Mouse (Mus musculus) neural tube, embryonic 11.5 days (tissue): ENCODE results near the gene Ptgis. TPM values are rescaled to one million over a fixed set of nuclear protein-coding genes. Genes with fewer than 3 reads are reported as not detected.
A peak's percentile ranks its signal among the peaks of the same experiment; 100 is the strongest.

ENCODE experiments used
- ATAC-seq: fragments of 200-750 bp; cut with Nextera tagmentation; 2 replicates; pipeline ENCODE4 v1.8.0; 2017; ENCODE audit warnings: moderate number of reproducible peaks, mild to moderate bottlenecking, moderate TSS enrichment, moderate library complexity; ENCODE audit not compliant: insufficient read depth, low FRiP score, low TSS enrichment
- DNase-seq: peaks from one replicate; pipeline ENCODE4 v3.0.0-alpha.2; 2015; ENCODE audit warnings: low spot score
- H3K27ac ChIP-seq: fragments of 300-500 bp; sonication (generic); 2 replicates; pipeline ENCODE4 v1.5.1; 2014; ENCODE audit warnings: low read depth, mild to moderate bottlenecking, low read length
- H3K27me3 ChIP-seq: fragments of 300-500 bp; sonication (generic); 2 replicates; pipeline ENCODE4 v1.6.1; 2014; ENCODE audit warnings: mild to moderate bottlenecking, low read length, mixed read lengths; ENCODE audit not compliant: control insufficient read depth, insufficient read depth
- H3K36me3 ChIP-seq: fragments of 300-500 bp; sonication (generic); 2 replicates; pipeline ENCODE4 v1.6.1; 2014; ENCODE audit warnings: mild to moderate bottlenecking, low read length, moderate library complexity, mixed read lengths; ENCODE audit not compliant: control insufficient read depth, insufficient read depth
- H3K4me1 ChIP-seq: fragments of 300-500 bp; sonication (generic); 2 replicates; pipeline ENCODE4 v1.6.1; 2014; ENCODE audit warnings: low read length, mixed read lengths; ENCODE audit not compliant: control insufficient read depth, insufficient read depth
- H3K4me2 ChIP-seq: fragments of 300-500 bp; sonication (generic); 2 replicates; pipeline ENCODE4 v1.6.1; 2014; ENCODE audit warnings: low read depth, mild to moderate bottlenecking, moderate library complexity
- H3K4me3 ChIP-seq: fragments of 300-500 bp; sonication (generic); 2 replicates; pipeline ENCODE4 v1.5.1; 2014; ENCODE audit warnings: low read depth, low read length
- H3K9ac ChIP-seq: fragments of 300-500 bp; sonication (generic); 2 replicates; pipeline ENCODE4 v1.6.1; 2014; ENCODE audit warnings: mild to moderate bottlenecking, low read length
- H3K9me3 ChIP-seq: fragments of 300-500 bp; sonication (generic); 2 replicates; pipeline ENCODE4 v1.6.1; 2016; ENCODE audit warnings: low read length; ENCODE audit not compliant: control insufficient read depth
- WGBS: fragments of 180-500 bp; shearing (Covaris S2); extraction: QIAGEN DNeasy Blood & Tissue Kit; methylation state at CpG from one replicate; pipeline ENCODE4 v1.1.7; 2014; 5-methylcytosine and 5-hydroxymethylcytosine counted together
- polyA plus RNA-seq: library from polyadenylated mRNA; unstranded; fragments of >200 nt; fragmentation: Nextera tagmentation; extraction: Ambion mirVana; gene quantifications from 2 replicates; pipeline ENCODE4 v1.2.1, GENCODE M21; 2014

Ptgis gene
- polyA plus RNA-seq, 1 experiment from 2014 or later = 10.6 TPM

- H3K9ac ChIP-seq = no peak overlapping the region; the same call in 1 of the 2 replicates
- H3K27me3 ChIP-seq = no peaks in the 10 kb centered on the region
- ATAC-seq = no peak
- H3K36me3 ChIP-seq = no peaks in the 10 kb centered on the region
- no peaks in the 10 kb centered on the region for H3K9me3 ChIP-seq
- peaks cover 3% of the 10 kb centered on the region; the same call in 1 of the 2 replicates for H3K4me1 ChIP-seq
- DNase-seq = peak; percentile 31
- H3K4me2 ChIP-seq = no peak overlapping the region
- no peak overlapping the region for H3K4me3 ChIP-seq
- WGBS = 50% methylated on average over 14 of the region's 14 CpGs
- H3K27ac ChIP-seq = no peak overlapping the region
These were observed 8.0 kb downstream of the Ptgis start for GRCm38 (mm10) chr2:167232132-167233008.

DNA sequence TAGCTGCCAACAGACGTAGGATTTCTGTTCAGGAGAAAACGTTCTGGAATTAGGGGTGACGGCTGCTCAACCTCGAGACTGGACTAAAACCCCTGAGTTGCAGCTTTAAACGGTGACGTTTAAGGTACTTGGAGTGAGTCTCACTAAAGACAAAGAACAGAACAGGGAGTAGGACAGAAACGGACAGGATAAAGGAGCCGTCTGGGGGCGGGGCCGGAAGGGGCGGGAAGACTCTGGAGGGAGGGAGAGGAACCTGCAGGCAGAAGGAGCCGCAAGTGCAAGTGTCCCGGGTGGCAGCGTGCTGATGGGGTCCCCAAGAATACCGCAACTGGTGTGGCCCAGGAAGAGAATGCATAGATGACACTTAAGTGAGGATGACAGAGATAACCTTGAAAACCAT is 9.8 kb downstream of the Ptgis start:
- Histone ChIP-seq H3K4me3 (no peak overlapping the region), H3K36me3 (no peaks in the 10 kb centered on the region), H3K27me3 (no peaks in the 10 kb centered on the region), H3K4me1 (peaks cover 3% of the 10 kb centered on the region; the same call in 1 of the 2 replicates), H3K4me2 (peak overlapping the region; percentile 21), H3K27ac (no peak overlapping the region), H3K9me3 (no peaks in the 10 kb centered on the region), H3K9ac (peak overlapping the region; percentile 2; the same call in 1 of the 2 replicates)
- WGBS = 15% methylated on average over 15 of the region's 15 CpGs
- ATAC-seq = no peak
- DNase-seq = peak; percentile 57

DNA sequence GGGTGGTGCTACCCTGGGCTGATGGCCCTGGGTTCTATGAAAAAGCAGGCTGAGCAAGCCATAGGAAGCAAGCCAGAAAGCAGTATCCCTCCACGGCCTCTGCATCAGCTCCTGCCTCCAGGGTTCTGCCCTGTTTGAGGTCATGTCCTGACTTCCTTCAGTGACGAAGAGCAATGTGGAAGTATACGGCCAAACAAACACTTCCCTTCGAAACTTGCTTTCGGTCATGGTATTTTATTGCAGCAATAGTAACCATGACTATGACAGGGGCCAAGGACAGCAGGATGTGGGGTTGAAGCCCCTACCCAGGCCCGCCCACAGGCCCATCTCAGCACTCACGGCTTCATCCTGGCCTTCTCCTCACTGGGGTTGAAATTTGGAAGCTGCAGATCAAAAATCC is 15.5 kb downstream of the Ptgis start:
- no peaks in the 10 kb centered on the region for H3K36me3 ChIP-seq
- ATAC-seq = no peak
- no peak for DNase-seq
- H3K9me3 ChIP-seq = no peaks in the 10 kb centered on the region
- no peak overlapping the region for H3K27ac ChIP-seq
- H3K9ac ChIP-seq = no peak overlapping the region
- WGBS = 87% methylated on average over 7 of the region's 7 CpGs
- no peak overlapping the region for H3K4me3 ChIP-seq
- no peaks in the 10 kb centered on the region for H3K27me3 ChIP-seq
- H3K4me1 ChIP-seq = no peaks in the 10 kb centered on the region
- no peak overlapping the region for H3K4me2 ChIP-seq

GRCm38 (mm10) chr2:167224194-167224593 is 16.2 kb downstream of the Ptgis start:
- no peak for ATAC-seq
- Histone ChIP-seq H3K4me2 (no peak overlapping the region), H3K9ac (no peak overlapping the region), H3K27me3 (no peaks in the 10 kb centered on the region), H3K36me3 (no peaks in the 10 kb centered on the region), H3K9me3 (no peaks in the 10 kb centered on the region), H3K27ac (no peak overlapping the region), H3K4me1 (no peaks in the 10 kb centered on the region), H3K4me3 (no peak overlapping the region)
- DNase-seq = no peak
- 87% methylated on average over 6 of the region's 6 CpGs for WGBS

GRCm38 (mm10) chr2:167222152-167222551 is 18.3 kb downstream of the Ptgis start:
- no peak overlapping the region for H3K9ac ChIP-seq
- DNase-seq (peak; percentile 78), ATAC-seq (no peak)
- WGBS = 29% methylated on average over 7 of the region's 7 CpGs
- no peak overlapping the region for H3K4me3 ChIP-seq
- no peaks in the 10 kb centered on the region for H3K9me3 ChIP-seq
- H3K36me3 ChIP-seq = no peaks in the 10 kb centered on the region
- no peak overlapping the region for H3K27ac ChIP-seq
- no peaks in the 10 kb centered on the region for H3K4me1 ChIP-seq
- H3K4me2 ChIP-seq = no peak overlapping the region
- H3K27me3 ChIP-seq = no peaks in the 10 kb centered on the region

GRCm38 (mm10) chr2:167221159-167221845 is 19.1 kb downstream of the Ptgis start:
- Histone ChIP-seq H3K4me1 (no peaks in the 10 kb centered on the region), H3K4me2 (no peak overlapping the region), H3K9me3 (no peaks in the 10 kb centered on the region), H3K27me3 (no peaks in the 10 kb centered on the region), H3K36me3 (no peaks in the 10 kb centered on the region), H3K27ac (no peak overlapping the region), H3K9ac (no peak overlapping the region), H3K4me3 (no peak overlapping the region)
- no peak for ATAC-seq
- 88% methylated on average over 13 of the region's 13 CpGs for WGBS
- DNase-seq = no peak

DNA sequence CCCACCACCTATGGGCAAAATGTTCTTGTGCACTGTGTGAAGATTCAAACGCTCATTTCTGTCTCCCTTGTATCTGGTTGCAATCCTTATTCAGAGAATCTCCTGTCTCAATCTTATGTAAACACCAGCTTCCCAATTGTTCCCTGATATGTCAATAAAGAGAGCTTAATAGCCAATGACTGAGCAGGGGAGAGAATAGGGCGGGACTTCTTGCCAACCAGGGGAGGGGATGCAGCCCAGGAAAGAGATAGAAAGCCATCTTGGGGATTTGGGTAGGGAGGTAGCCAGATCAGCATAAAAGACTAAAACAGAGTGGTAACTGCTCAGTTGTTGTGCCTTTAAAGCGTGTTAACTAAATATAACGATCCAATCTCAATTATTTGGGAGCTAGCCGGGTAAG is 19.7 kb downstream of the Ptgis start:
- no peak for DNase-seq
- 93% methylated on average over 5 of the region's 5 CpGs for whole genome bisulfite sequencing
- H3K4me2 ChIP-seq = no peak overlapping the region
- no peak overlapping the region for H3K4me3 ChIP-seq
- H3K36me3 ChIP-seq = no peaks in the 10 kb centered on the region
- H3K27ac ChIP-seq = no peak overlapping the region
- no peaks in the 10 kb centered on the region for H3K27me3 ChIP-seq
- no peak overlapping the region for H3K9ac ChIP-seq
- H3K9me3 ChIP-seq = no peaks in the 10 kb centered on the region
- ATAC-seq = no peak
- H3K4me1 ChIP-seq = no peaks in the 10 kb centered on the region

DNA sequence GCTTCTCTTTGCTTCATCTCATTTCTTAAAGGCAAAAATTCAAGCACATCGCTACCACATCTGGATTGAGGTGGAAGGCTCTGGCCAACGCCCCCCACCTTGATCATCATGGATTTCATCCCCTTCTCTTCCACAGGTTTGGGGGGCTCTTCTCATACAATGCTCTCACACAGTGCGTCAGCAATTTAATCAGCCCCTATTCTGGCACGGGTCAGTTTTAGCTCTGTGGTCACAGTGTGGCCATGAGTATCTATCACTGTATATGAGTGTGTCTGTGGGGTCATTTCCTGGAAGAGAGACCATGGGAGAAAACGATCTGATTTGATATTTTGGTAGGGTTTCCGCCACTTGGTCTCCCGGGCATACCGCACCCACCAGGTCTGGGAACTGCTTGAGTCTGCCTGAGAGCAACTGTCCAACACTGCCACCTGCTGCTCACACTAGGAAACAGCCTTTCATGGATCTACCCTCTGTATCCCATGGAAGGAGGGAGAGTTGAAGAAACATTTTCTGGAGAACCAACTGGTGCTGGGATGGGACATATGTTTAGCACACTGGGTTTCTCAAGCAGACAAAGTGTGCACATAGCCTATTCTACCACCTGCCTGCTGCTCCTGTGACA is 21.1 kb downstream of the Ptgis start:
- Histone ChIP-seq H3K36me3 (no peaks in the 10 kb centered on the region), H3K4me2 (no peak overlapping the region), H3K27ac (no peak overlapping the region), H3K27me3 (no peaks in the 10 kb centered on the region), H3K4me3 (no peak overlapping the region), H3K4me1 (no peaks in the 10 kb centered on the region), H3K9ac (no peak overlapping the region), H3K9me3 (no peaks in the 10 kb centered on the region)
- peak; percentile 84 for DNase-seq
- ATAC-seq = no peak
- 57% methylated on average over 8 of the region's 8 CpGs for WGBS
